24 mouse cellular contexts compared by ENCODE assay signal in the genomic region with DNA sequence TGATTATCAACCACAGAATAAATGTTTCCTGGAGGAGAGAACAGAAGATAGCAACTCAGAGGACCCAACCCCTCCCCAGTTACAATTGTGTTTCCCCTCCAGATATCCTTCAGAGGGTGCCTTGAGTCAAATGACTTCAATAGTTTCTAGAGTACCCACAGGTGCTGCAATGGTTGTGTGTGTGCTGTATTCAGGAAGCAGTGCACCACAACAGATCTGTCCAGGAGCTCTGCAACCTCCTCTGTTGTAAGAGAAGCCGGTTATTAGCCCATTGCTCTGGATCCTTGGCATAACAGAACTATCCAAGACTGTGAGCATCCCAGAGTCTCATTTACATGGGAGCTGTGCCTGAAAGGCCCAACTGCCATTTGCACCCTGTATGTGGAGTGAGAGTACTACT.
"Had no signal": no experiment of that assay in that cellular context is flagged by ENCODE, and none has a peak within 500 bp of the region (broad histone marks: within the 10 kb centered on the region; RNA-seq: fewer than 3 reads in every experiment).

No protein-coding gene starts in this region.

- H3K4me2 ChIP-seq: heart, embryonic 11.5 days; heart, embryonic 13.5 days; heart, embryonic 15.5 days; hindbrain, embryonic 13.5 days; hindbrain, embryonic 15.5 days; intestine, embryonic 15.5 days; limb, embryonic 13.5 days; limb, embryonic 15.5 days; liver, embryonic 12.5 days had no signal

- H3K4me3 ChIP-seq: gastrocnemius, adult 2 months; heart, adult 2 months; heart, embryonic 13.5 days; heart, embryonic 15.5 days; hindbrain, embryonic 13.5 days; hindbrain, embryonic 15.5 days; intestine, embryonic 15.5 days; layer of hippocampus, adult 2 months; left cerebral cortex, adult 2 months; limb, embryonic 13.5 days; limb, embryonic 15.5 days; liver, embryonic 12.5 days had no signal

- H3K4me1 ChIP-seq: heart, embryonic 13.5 days; heart, embryonic 15.5 days; hindbrain, embryonic 13.5 days; hindbrain, embryonic 15.5 days; intestine, embryonic 15.5 days; limb, embryonic 13.5 days; limb, embryonic 15.5 days; liver, embryonic 12.5 days had no signal

- H3K36me3 ChIP-seq: heart, embryonic 13.5 days; heart, embryonic 15.5 days; hindbrain, embryonic 13.5 days; hindbrain, embryonic 15.5 days; intestine, embryonic 15.5 days; limb, embryonic 13.5 days; limb, embryonic 15.5 days; liver, embryonic 12.5 days had no signal

- H3K27ac ChIP-seq: gastrocnemius, adult 2 months; heart, adult 2 months; heart, embryonic 13.5 days; heart, embryonic 15.5 days; hindbrain, embryonic 13.5 days; hindbrain, embryonic 15.5 days; hindbrain, postnatal 0 days; intestine, embryonic 15.5 days; layer of hippocampus, adult 2 months; left cerebral cortex, adult 2 months; limb, embryonic 13.5 days; limb, embryonic 15.5 days; liver, embryonic 12.5 days had no signal

- H3K9ac ChIP-seq: heart, embryonic 13.5 days; heart, embryonic 15.5 days; hindbrain, embryonic 13.5 days; hindbrain, embryonic 15.5 days; intestine, embryonic 15.5 days; limb, embryonic 13.5 days; limb, embryonic 15.5 days; liver, embryonic 12.5 days had no signal

- H3K27me3 ChIP-seq: heart, embryonic 13.5 days; heart, embryonic 15.5 days; hindbrain, embryonic 13.5 days; hindbrain, embryonic 15.5 days; intestine, embryonic 15.5 days; limb, embryonic 13.5 days; limb, embryonic 15.5 days; liver, embryonic 12.5 days had no signal

- DNase-seq: gastrocnemius, adult 2 months; gastrocnemius, postnatal 14 days; heart, adult 11 months; heart, adult 2 months; heart, postnatal 14 days; heart, postnatal 36 days; kidney, adult 18-20 months; kidney, adult 8-10 months; kidney, postnatal 10 days; kidney, postnatal 25 days; kidney, postnatal 4 days had no signal

- ATAC-seq: hindbrain, postnatal 0 days; intestine, embryonic 15.5 days; intestine, postnatal 0 days; liver, embryonic 12.5 days had no signal

- H3K9me3 ChIP-seq: heart, embryonic 13.5 days; heart, embryonic 15.5 days; hindbrain, embryonic 13.5 days; hindbrain, embryonic 15.5 days; intestine, embryonic 15.5 days; limb, embryonic 13.5 days; limb, embryonic 15.5 days; liver, embryonic 12.5 days had no signal
